Mouse (Mus musculus): Measurements from ENCODE around the gene Tbpl1.

GRCm38 (mm10) chr10:22701485-22702315 lies 30.0 kb downstream of the Tbpl1 start:
- TF ChIP-seq POLR2A (IDR thresholded peaks at IDR 0.05; ENCODE audit: insufficient read length, low read depth), result no peak
- no peak for TF ChIP-seq MAX (IDR thresholded peaks at IDR 0.05; ENCODE audit: low read depth)
- TF ChIP-seq REST (IDR thresholded peaks at IDR 0.05; ENCODE audit: insufficient read depth, insufficient read length), result no peak
- TF ChIP-seq SRF (IDR thresholded peaks at IDR 0.05; ENCODE audit: control insufficient read depth, insufficient read length, low read depth), result no peak
- no peak for TF ChIP-seq MYOG (IDR thresholded peaks at IDR 0.05; ENCODE audit: control insufficient read depth in 1 of 3, insufficient read depth in 1 of 3, insufficient read length in 2 of 3, low read depth in 2 of 3)
- no peak for TF ChIP-seq E2F4 (IDR thresholded peaks at IDR 0.05; ENCODE audit: insufficient read depth)
- TF ChIP-seq CEBPB (IDR thresholded peaks at IDR 0.05; ENCODE audit: insufficient read depth, poor library complexity, severe bottlenecking), result no peak
- no peak for TF ChIP-seq MYOD1 (IDR thresholded peaks at IDR 0.05; ENCODE audit: control insufficient read depth in 1 of 3, insufficient read length in 2 of 3, low read depth in 2 of 3)
- TF ChIP-seq USF1 (IDR thresholded peaks at IDR 0.05; ENCODE audit: low read depth), result no peak
- no peak for TF ChIP-seq TCF12 (IDR thresholded peaks at IDR 0.05; ENCODE audit: insufficient read depth, poor library complexity, severe bottlenecking)

Data from myocyte (in vitro differentiated cells).